Mouse (Mus musculus) liver, embryonic 16.5 days (tissue): ENCODE results near the gene Supt20. TPM values are rescaled to one million over a fixed set of nuclear protein-coding genes. Genes with fewer than 3 reads are reported as not detected.

Experiments used
- ATAC-seq: fragments of 200-750 bp; cut with Nextera tagmentation; 2 replicates; pipeline ENCODE4 v1.8.0; 2017; ENCODE audit warnings: low read depth, mild to moderate bottlenecking, moderate number of reproducible peaks, moderate library complexity
- H3K27ac ChIP-seq: fragments of 300-500 bp; sonication (generic); 2 replicates; pipeline ENCODE4 v1.5.1; 2014; ENCODE audit warnings: mild to moderate bottlenecking, low read length
- H3K27me3 ChIP-seq: fragments of 300-500 bp; sonication (generic); 2 replicates; pipeline ENCODE4 v1.6.1; 2014; ENCODE audit warnings: low read depth, low read length, mixed read lengths; ENCODE audit not compliant: control insufficient read depth, insufficient read depth
- H3K36me3 ChIP-seq: fragments of 300-500 bp; sonication (generic); 2 replicates; pipeline ENCODE4 v1.6.1; 2014; ENCODE audit warnings: mild to moderate bottlenecking; ENCODE audit not compliant: control insufficient read depth, insufficient read depth
- H3K4me1 ChIP-seq: fragments of 300-500 bp; sonication (generic); 2 replicates; pipeline ENCODE4 v1.6.1; 2014; ENCODE audit warnings: low read depth, low read length, mixed read lengths; ENCODE audit not compliant: control insufficient read depth
- H3K4me2 ChIP-seq: fragments of 300-500 bp; sonication (generic); 2 replicates; pipeline ENCODE4 v1.6.1; 2014; ENCODE audit warnings: low read depth, low read length, mixed read lengths
- H3K4me3 ChIP-seq: fragments of 300-500 bp; sonication (generic); 2 replicates; pipeline ENCODE4 v1.5.1; 2014; ENCODE audit warnings: low read depth, mild to moderate bottlenecking, low read length
- H3K9ac ChIP-seq: fragments of 300-500 bp; sonication (generic); 2 replicates; pipeline ENCODE4 v1.6.1; 2014; ENCODE audit warnings: low read depth, low read length
- H3K9me3 ChIP-seq: fragments of 300-500 bp; sonication (generic); replicated peaks from 2 replicates; pipeline ENCODE4 v1.6.1; 2016; ENCODE audit warnings: low read length; ENCODE audit not compliant: control insufficient read depth
- WGBS: fragments of 180-500 bp; shearing (Covaris S2); extraction: QIAGEN DNeasy Blood & Tissue Kit; methylation state at CpG from one replicate; pipeline ENCODE4 v1.1.7; 2014; ENCODE audit not compliant: insufficient replicate concordance; 5-methylcytosine and 5-hydroxymethylcytosine counted together
- polyA plus RNA-seq: library from polyadenylated mRNA; unstranded; fragments of >200 nt; fragmentation: Nextera tagmentation; extraction: Ambion mirVana; gene quantifications from 2 replicates; pipeline ENCODE4 v1.2.1, GENCODE M21; 2015

Gene Supt20
- 30.2 and 30.3 TPM in 2 replicates for polyA plus RNA-seq

DNA sequence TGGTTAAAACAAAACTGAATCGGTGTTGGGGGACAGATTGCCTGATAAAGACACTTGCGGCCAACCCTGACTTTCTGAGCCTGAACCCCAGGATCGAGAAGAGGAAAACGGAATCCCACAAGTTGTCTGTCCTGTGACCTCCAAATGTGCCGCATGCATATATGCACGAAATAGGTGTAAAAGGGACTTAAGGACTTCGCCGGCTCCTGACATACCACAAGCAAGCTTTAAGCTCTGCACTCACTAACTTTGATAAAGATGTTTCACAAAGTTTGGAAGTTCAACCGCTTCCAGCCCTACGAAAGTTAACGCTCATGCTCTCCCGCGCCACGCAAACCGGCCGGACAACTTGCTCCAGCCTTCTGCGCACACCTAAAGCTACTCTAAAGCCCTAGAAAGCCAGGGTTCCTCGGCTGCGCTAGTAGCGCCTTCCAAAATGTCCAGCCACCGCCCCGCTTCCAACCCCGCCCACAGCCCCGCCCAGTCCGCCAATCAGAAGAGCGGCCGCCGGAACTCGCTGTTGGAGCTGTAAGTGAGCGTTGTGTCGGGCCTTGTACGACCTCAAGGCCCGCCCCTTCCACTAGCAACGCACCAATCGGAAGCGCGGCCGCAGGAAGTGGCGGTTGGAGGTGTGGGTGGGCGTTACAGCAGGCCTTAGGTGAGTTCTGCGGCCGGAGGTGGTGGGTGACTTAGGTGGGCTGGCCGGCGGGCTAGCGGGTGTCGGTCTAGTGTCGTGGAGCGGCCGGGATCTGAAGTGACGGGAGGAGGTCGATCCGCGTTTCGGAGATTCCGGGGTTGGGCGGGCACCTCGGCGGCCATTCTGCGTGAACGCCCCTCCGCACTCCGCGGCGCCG is at the start of gene Supt20:
Gene Supt20 (plus strand): TSS at position 606 of the 854 bp plus-strand sequence.
- Histone ChIP-seq H3K36me3 (peaks cover 4% of the 10 kb centered on the region; the same call in 1 of the 2 replicates), H3K9ac (peak within 1 kb of the TSS; percentile 77), H3K9me3 (no peaks in the 10 kb centered on the region), H3K4me1 (peaks cover 11% of the 10 kb centered on the region), H3K4me3 (peak within 1 kb of the TSS; percentile 83), H3K27ac (peak within 1 kb of the TSS; percentile 90), H3K4me2 (peak within 1 kb of the TSS; percentile 98), H3K27me3 (no peaks in the 10 kb centered on the region)
- ATAC-seq, result peak; percentile 99
- WGBS, result under 1% methylated on average over 65 of the region's 65 CpGs

DNA sequence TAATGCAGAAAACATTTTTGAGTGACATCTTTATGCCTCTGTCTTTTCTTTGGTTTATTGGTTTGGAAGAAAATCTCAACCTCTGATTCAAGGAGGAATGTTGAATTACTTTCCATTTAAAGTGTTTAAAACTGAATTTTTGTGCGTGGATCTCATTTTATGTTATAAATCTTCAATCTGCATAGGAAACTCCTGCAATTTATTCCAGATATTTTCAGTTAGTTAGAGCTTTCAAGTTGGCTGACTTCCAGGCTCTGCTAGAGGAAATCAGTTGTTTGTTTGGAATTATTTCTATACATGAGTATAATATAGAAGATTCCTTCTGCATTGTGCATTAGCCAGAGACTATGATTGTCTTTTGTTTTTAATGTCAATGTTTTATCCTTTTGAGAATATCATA is 49.8 kb upstream of the Supt20 start:
- Histone ChIP-seq H3K4me3 (no peak overlapping the region), H3K27ac (no peak overlapping the region), H3K4me1 (no peaks in the 10 kb centered on the region), H3K36me3 (no peaks in the 10 kb centered on the region), H3K4me2 (no peak overlapping the region), H3K27me3 (no peaks in the 10 kb centered on the region), H3K9me3 (no peaks in the 10 kb centered on the region), H3K9ac (no peak overlapping the region)
- no peak for ATAC-seq
- 77% methylated on average over 1 of the region's 1 CpGs for WGBS

DNA sequence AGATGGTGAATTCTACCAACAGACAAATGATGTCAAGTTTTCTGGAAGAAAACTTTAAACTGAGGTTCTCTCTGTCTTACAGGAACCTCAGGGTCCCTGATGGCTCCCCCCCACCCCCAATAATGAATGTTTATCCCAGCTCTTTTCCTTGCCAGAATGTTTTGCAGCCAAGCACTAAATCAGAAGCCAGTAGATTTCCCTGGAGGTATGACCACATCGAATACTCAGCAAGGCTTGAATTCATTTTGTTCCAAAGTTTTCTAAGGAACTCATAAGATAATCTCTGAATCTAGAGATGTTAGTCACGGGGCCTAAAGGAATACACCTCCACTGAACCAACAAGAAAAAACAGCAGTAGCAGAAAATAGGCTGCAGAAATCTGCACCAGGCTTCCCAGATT is 45.0 kb upstream of the Supt20 start:
- Histone ChIP-seq H3K9me3 (no peaks in the 10 kb centered on the region), H3K4me1 (no peaks in the 10 kb centered on the region), H3K36me3 (no peaks in the 10 kb centered on the region), H3K27me3 (no peaks in the 10 kb centered on the region), H3K4me3 (no peak overlapping the region), H3K27ac (no peak overlapping the region), H3K9ac (no peak overlapping the region), H3K4me2 (no peak overlapping the region)
- WGBS, result 51% methylated on average over 2 of the region's 2 CpGs
- no peak for ATAC-seq

DNA sequence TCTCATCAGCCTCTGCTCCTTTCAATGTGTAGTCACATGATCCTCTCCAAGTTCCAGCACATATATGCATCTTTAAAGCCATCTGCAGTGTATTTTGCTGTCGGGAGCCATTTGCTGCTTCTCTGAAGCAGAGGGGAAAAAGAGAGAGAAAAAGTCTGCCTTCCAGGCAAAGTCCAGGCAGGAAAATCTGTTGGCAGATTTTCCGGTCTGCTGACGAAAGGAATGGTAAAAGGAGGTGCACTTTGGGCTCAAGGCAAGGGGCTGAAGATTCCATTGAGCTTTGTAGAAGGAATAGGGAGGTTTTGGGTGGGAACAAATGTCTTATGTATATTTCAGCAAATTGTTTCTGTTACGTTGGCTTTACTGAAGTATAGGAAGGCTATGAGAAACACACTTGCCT is 41.0 kb upstream of the Supt20 start:
- Histone ChIP-seq H3K36me3 (no peaks in the 10 kb centered on the region), H3K27me3 (no peaks in the 10 kb centered on the region), H3K9me3 (no peaks in the 10 kb centered on the region), H3K4me2 (no peak overlapping the region), H3K4me3 (no peak overlapping the region), H3K27ac (no peak overlapping the region), H3K9ac (no peak overlapping the region), H3K4me1 (no peaks in the 10 kb centered on the region)
- ATAC-seq, result no peak
- 59% methylated on average over 4 of the region's 4 CpGs for WGBS

DNA sequence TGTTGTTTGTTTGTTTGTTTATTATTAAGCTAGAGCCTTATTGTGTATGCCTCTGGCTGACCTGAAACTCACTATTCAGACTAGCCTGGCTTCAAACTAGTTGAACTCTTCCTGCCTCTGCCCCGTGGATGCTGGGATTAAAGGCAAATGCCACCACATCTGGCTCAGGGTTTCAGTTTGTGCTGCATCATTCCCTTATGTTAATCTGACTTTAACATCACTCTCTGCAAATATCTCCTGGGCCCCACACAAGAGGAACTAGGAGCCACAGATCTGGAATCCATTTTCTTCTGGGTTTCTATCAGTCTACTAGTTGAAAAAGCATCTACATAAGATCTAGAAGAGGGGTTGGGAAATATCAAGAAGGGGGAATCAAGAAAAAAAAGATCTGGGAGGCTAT is 38.4 kb upstream of the Supt20 start:
- Histone ChIP-seq H3K4me3 (no peak overlapping the region), H3K9me3 (no peaks in the 10 kb centered on the region), H3K27ac (no peak overlapping the region), H3K27me3 (no peaks in the 10 kb centered on the region), H3K36me3 (no peaks in the 10 kb centered on the region), H3K4me2 (no peak overlapping the region), H3K4me1 (no peaks in the 10 kb centered on the region), H3K9ac (no peak overlapping the region)
- 39% methylated on average over 1 of the region's 1 CpGs for WGBS
- ATAC-seq, result no peak

DNA sequence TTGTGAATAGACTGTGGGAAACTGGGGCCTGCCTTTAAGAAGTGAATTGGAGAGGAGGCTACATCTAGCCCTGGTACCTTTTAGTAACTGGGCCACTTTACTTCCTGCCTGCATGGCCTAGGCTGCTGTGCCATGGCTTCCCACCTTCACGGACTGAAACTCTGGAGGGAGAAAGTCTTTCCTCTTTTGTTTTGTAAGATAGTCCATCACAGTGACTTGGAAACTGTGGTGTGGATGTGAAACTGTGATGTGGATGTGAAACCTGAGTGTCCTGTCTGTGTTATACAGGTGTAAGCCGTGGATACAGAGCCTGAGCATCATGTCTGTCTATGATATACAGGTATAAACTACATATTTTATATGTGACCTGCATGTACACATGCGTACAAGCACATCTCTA is 35.5 kb upstream of the Supt20 start:
- no peaks in the 10 kb centered on the region for H3K4me1 ChIP-seq
- no peak overlapping the region for H3K27ac ChIP-seq
- H3K4me2 ChIP-seq, result no peak overlapping the region
- no peaks in the 10 kb centered on the region for H3K9me3 ChIP-seq
- no peak for ATAC-seq
- H3K4me3 ChIP-seq, result no peak overlapping the region
- no peak overlapping the region for H3K9ac ChIP-seq
- 58% methylated on average over 3 of the region's 3 CpGs for whole genome bisulfite sequencing
- H3K27me3 ChIP-seq, result no peaks in the 10 kb centered on the region
- no peaks in the 10 kb centered on the region for H3K36me3 ChIP-seq

DNA sequence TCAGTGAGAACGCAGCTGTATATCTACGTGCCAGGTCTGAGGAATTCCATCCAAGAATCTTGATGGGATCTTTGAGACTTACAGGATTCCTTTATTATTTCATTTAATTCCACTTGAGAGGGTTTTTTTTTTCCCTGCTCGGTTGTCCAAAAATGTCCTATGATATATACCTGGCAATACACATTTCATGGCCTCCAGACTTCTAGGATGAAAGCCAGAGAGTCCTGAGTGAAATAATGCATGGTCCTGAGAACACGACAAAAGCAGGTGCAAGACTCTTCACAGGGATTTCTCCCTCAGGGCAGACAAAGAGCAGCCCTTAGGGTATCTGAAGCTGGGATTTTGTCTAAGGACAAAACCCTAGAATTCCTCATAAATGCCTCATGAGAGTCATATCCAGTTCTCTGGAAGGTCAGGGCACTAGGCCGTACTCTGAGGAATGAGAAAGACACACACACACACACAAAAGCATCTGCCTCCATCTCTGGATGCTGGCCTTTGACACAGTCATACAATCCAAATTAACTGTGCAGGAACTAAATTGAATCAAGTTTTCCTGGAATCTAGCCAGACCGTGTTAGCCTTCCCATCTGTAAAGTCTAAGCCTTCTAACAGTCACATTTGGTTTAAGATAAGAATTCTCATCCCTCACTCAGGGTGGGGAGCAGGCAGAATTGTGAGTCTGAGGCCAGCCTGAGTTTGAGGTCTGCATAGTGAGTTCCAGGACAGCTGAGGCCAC is 34.5 kb upstream of the Supt20 start:
- Histone ChIP-seq H3K9ac (no peak overlapping the region), H3K9me3 (no peaks in the 10 kb centered on the region), H3K27me3 (no peaks in the 10 kb centered on the region), H3K36me3 (no peaks in the 10 kb centered on the region), H3K27ac (no peak overlapping the region), H3K4me1 (no peaks in the 10 kb centered on the region), H3K4me2 (no peak overlapping the region), H3K4me3 (no peak overlapping the region)
- WGBS, result 65% methylated on average over 6 of the region's 6 CpGs
- ATAC-seq, result no peak

DNA sequence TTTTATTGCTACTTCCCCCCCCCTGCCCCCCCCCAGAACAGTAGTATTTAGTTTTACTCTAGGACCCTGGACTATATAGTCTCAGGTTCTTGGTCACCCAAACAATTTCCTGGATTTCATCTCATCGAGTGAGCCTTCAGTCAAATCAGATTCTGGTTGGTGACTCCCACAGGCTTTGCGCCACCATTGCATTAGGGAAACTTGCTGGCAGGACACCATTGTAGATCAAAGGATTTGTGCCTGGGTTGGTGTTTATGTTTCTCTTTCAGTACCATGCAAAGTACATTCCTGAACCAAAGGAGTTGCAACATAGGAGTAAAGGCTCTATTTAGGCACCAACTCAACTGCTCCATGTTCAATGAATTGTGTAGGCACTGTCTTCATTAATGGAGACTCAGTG is 32.9 kb upstream of the Supt20 start:
- Histone ChIP-seq H3K36me3 (no peaks in the 10 kb centered on the region), H3K27ac (no peak overlapping the region), H3K9ac (no peak overlapping the region), H3K9me3 (no peaks in the 10 kb centered on the region), H3K27me3 (no peaks in the 10 kb centered on the region), H3K4me2 (no peak overlapping the region), H3K4me1 (no peaks in the 10 kb centered on the region), H3K4me3 (no peak overlapping the region)
- no peak for ATAC-seq
- 71% methylated on average over 2 of the region's 2 CpGs for WGBS

DNA sequence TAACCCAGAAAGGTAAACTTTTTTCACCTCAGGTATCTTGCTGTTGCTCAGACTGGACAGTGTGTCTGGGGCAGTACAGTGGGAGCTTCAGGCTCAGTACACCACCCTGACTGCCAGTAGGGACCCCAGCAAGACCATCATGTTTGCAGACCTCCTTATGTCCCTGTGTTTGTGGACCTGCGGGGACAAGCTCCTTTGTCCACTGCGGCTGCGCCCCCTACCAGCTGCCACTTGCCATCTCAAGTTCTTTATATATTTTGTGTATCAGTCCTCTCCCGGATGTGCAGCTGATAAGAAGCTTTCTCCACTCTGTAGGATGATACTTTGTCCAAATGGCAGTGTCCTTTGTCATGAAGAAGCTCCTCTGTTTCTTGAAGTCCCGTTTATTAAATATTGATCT is 30.2 kb upstream of the Supt20 start:
- WGBS, result 36% methylated on average over 5 of the region's 5 CpGs
- no peak for ATAC-seq
- Histone ChIP-seq H3K9ac (no peak overlapping the region), H3K4me3 (no peak overlapping the region), H3K4me1 (no peaks in the 10 kb centered on the region), H3K27me3 (no peaks in the 10 kb centered on the region), H3K4me2 (no peak overlapping the region), H3K27ac (no peak overlapping the region), H3K9me3 (no peaks in the 10 kb centered on the region), H3K36me3 (no peaks in the 10 kb centered on the region)
